Mouse (Mus musculus) lung, postnatal 0 days (tissue): ENCODE results near the gene Dvl3. TPM values are rescaled to one million over a fixed set of nuclear protein-coding genes. Genes with fewer than 3 reads are reported as not detected.

Experiments used
- ATAC-seq: fragments of 200-750 bp; cut with Nextera tagmentation; 2 replicates; pipeline ENCODE4 v1.8.0; 2017; ENCODE audit warnings: moderate library complexity
- DNase-seq: peaks from one replicate; pipeline ENCODE4 v3.0.0-alpha.2; 2016; ENCODE audit warnings: low spot score
- H3K27ac ChIP-seq: fragments of 300-500 bp; sonication (generic); 2 replicates; pipeline ENCODE4 v1.5.1; 2014; ENCODE audit warnings: antibody characterized with exemption, mild to moderate bottlenecking, low read length, mixed read lengths
- H3K27me3 ChIP-seq: fragments of 300-500 bp; sonication (generic); replicated peaks from 2 replicates; pipeline ENCODE4 v1.6.1; 2014; ENCODE audit warnings: low read length, mixed read lengths; ENCODE audit not compliant: insufficient read depth
- H3K36me3 ChIP-seq: fragments of 300-500 bp; sonication (generic); 2 replicates; pipeline ENCODE4 v1.6.1; 2014; ENCODE audit warnings: low read length, mixed read lengths; ENCODE audit not compliant: insufficient read depth
- H3K4me1 ChIP-seq: fragments of 300-500 bp; sonication (generic); 2 replicates; pipeline ENCODE4 v1.6.1; 2014; ENCODE audit warnings: antibody characterized with exemption, low read depth, low read length, mixed read lengths; ENCODE audit not compliant: insufficient read depth
- H3K4me2 ChIP-seq: fragments of 300-500 bp; sonication (generic); replicated peaks from 2 replicates; pipeline ENCODE4 v1.6.1; 2014; ENCODE audit warnings: low read depth, mild to moderate bottlenecking, low read length, moderate library complexity, mixed read lengths
- H3K4me3 ChIP-seq: fragments of 300-500 bp; sonication (generic); 2 replicates; pipeline ENCODE4 v1.5.1; 2014; ENCODE audit warnings: low read depth, low read length
- H3K9ac ChIP-seq: fragments of 300-500 bp; sonication (generic); replicated peaks from 2 replicates; pipeline ENCODE4 v1.6.1; 2014; ENCODE audit warnings: low read depth, mild to moderate bottlenecking
- H3K9me3 ChIP-seq: fragments of 300-500 bp; sonication (generic); 2 replicates; pipeline ENCODE4 v1.6.1; 2016; ENCODE audit warnings: low read length, mixed read lengths
- CTCF ChIP-seq: IDR thresholded peaks from 2 replicates; pipeline ENCODE4 v1.5.1; 2016; ENCODE audit warnings: antibody characterized with exemption, mild to moderate bottlenecking
- EP300 ChIP-seq: IDR thresholded peaks from 2 replicates; pipeline ENCODE4 v1.6.1; 2016; ENCODE audit warnings: antibody characterized with exemption, mild to moderate bottlenecking, control low read depth
- WGBS: fragments of 180-500 bp; shearing (Covaris S2); extraction: QIAGEN DNeasy Blood & Tissue Kit; methylation state at CpG from one replicate; pipeline ENCODE4 v1.1.7; 2014; 5-methylcytosine and 5-hydroxymethylcytosine counted together
- polyA plus RNA-seq: library from polyadenylated mRNA; unstranded; fragments of >200 nt; fragmentation: Nextera tagmentation; extraction: Ambion mirVana; gene quantifications from 2 replicates; pipeline ENCODE4 v1.2.1, GENCODE M21; 2015

Gene Dvl3
- polyA plus RNA-seq, 1 experiment from 2014 or later: 10.3 TPM

- H3K36me3 ChIP-seq: peaks cover 22% of the 10 kb centered on the region; the same call in 1 of the 2 replicates
Measured at GRCm38 (mm10) chr16:20537071-20537471, 20.3 kb downstream of the Dvl3 start.

DNA sequence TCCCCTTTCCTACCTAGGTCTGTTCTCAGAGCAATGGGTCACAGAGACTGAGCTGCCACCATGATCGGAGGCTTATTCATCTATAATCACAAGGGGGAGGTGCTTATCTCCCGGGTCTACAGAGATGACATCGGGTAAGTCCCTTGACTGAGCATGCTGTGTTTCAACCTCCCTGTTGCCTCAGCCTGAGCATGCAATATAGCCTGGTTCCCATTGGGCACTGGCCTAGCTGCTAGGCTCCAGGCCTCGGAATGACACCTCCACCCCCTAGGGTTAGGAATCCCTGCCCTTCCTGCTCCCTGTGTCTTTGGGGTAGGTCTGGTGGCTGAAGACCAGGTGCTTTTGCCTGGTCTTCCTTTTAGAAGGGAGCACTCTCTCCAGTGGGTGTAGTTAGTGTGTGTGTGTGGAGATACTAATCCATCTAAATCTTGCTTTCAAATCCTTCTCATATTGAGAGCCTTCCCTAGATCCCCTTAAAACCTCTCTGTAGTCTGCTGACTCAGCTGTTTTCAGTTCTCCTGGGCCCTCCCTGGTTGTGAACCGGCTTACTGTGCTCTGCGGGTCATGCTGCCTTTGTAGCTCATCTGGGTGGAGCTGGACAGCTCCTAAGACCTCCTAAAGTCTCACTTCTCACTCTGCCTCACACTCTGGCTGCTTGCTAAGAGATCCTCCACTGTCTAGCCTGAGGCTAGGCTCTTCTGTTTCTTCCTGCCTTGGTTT is 21.0 kb downstream of the Dvl3 start:
- Histone ChIP-seq H3K27me3 (no peaks in the 10 kb centered on the region), H3K4me2 (peak overlapping the region; percentile 74), H3K9ac (peak overlapping the region; percentile 32), H3K4me1 (peaks cover 16% of the 10 kb centered on the region), H3K36me3 (peaks cover 28% of the 10 kb centered on the region; the same call in 1 of the 2 replicates), H3K27ac (no peak overlapping the region), H3K9me3 (no peaks in the 10 kb centered on the region), H3K4me3 (0 out of 2 replicates have a peak overlapping the region, but pooled peaks have one; percentile 14)
- WGBS: 36% methylated on average over 6 of the region's 6 CpGs
- DNase-seq (no peak), ATAC-seq (no peak)
- TF ChIP-seq EP300: no peak

More at GRCm38 (mm10) chr16:20537071-20537471, 20.3 kb downstream of the Dvl3 start:
- Histone ChIP-seq H3K4me3 (peak overlapping the region; percentile 14; the same call in 1 of the 2 replicates), H3K9me3 (no peaks in the 10 kb centered on the region), H3K4me2 (peak overlapping the region; percentile 74), H3K27ac (no peak overlapping the region), H3K9ac (peak overlapping the region; percentile 32), H3K27me3 (no peaks in the 10 kb centered on the region), H3K4me1 (peaks cover 16% of the 10 kb centered on the region)
- TF ChIP-seq EP300 (no peak), CTCF (peak; percentile 5; the same call in 1 of the 2 replicates)
- ATAC-seq (no peak), DNase-seq (peak; percentile 52)
- 18% methylated on average over 5 of the region's 5 CpGs for WGBS

DNA sequence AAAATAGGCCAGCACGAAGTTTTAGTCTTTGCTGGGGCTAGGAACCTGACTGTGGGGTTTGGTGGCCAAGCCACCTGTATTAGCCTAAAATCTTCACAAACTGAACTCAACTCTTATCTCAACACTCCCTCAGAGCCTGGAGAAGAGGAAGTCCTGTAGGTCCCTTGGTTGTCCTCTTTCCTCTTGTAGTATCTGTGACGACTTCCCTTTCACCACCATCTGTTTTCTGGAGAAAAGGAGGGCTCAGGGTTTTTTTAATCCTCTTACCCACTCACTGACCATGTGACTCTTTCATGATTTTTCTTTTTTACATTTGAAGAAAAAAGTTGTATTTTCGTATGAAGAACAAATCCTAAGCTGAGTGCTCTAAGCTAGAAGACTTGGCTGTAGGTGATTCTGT is 22.9 kb downstream of the Dvl3 start:
- no peaks in the 10 kb centered on the region for H3K9me3 ChIP-seq

GRCm38 (mm10) chr16:20540438-20540837 is 23.7 kb downstream of the Dvl3 start:
- H3K4me3 ChIP-seq: no peak overlapping the region
- no peaks in the 10 kb centered on the region for H3K9me3 ChIP-seq
- no peak overlapping the region for H3K9ac ChIP-seq
- ATAC-seq (no peak), DNase-seq (peak; percentile 20)
- no peak overlapping the region for H3K27ac ChIP-seq
- peaks cover 16% of the 10 kb centered on the region for H3K4me1 ChIP-seq
- H3K4me2 ChIP-seq: no peak overlapping the region
- H3K27me3 ChIP-seq: no peaks in the 10 kb centered on the region
- WGBS: 65% methylated on average over 4 of the region's 4 CpGs
- no peak for TF ChIP-seq EP300
- no peak for TF ChIP-seq CTCF
- H3K36me3 ChIP-seq: peaks cover 44% of the 10 kb centered on the region; the same call in 1 of the 2 replicates

More for the DNA sequence above, 22.9 kb downstream of the Dvl3 start:
- Histone ChIP-seq H3K4me2 (no peak overlapping the region), H3K27me3 (no peaks in the 10 kb centered on the region), H3K4me1 (peaks cover 16% of the 10 kb centered on the region), H3K9ac (no peak overlapping the region), H3K36me3 (peaks cover 39% of the 10 kb centered on the region; the same call in 1 of the 2 replicates), H3K4me3 (no peak overlapping the region), H3K27ac (no peak overlapping the region)
- DNase-seq (no peak), ATAC-seq (no peak)
- no peak for TF ChIP-seq EP300
- no peak for TF ChIP-seq CTCF
- 71% methylated on average over 3 of the region's 3 CpGs for WGBS

DNA sequence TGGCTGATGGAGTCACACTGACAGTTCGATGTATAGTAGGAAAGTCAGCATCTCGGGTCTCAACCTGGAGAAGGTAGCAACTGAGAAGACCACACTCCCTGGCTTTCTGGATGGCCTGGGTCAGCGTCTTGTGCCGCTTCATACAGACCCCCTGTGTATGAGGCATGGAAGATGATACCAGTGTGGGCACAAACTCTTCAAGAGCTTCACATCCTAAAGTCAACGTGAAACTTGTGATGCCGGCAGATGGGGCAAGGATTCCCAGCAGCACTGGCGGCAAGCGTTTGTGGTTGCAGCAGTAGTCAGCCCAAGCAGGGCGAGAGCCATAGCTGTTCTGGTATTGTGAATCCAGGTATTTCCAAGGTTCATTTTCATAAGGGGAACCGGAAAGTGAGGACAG is 28.9 kb downstream of the Dvl3 start:
- DNase-seq (no peak), ATAC-seq (no peak)
- TF ChIP-seq EP300 (no peak), CTCF (no peak)
- WGBS: 86% methylated on average over 10 of the region's 10 CpGs
- Histone ChIP-seq H3K4me1 (peaks cover 9% of the 10 kb centered on the region; the same call in 1 of the 2 replicates), H3K4me3 (no peak overlapping the region), H3K4me2 (no peak overlapping the region), H3K27me3 (no peaks in the 10 kb centered on the region), H3K9ac (no peak overlapping the region), H3K9me3 (no peaks in the 10 kb centered on the region), H3K27ac (no peak overlapping the region), H3K36me3 (peaks cover 28% of the 10 kb centered on the region; the same call in 1 of the 2 replicates)

- Histone ChIP-seq H3K9ac (no peak overlapping the region), H3K36me3 (peaks cover 33% of the 10 kb centered on the region; the same call in 1 of the 2 replicates), H3K4me3 (peak overlapping the region; percentile 68; the same call in 1 of the 2 replicates), H3K4me2 (peak overlapping the region; percentile 67), H3K4me1 (peaks cover 9% of the 10 kb centered on the region; the same call in 1 of the 2 replicates), H3K9me3 (no peaks in the 10 kb centered on the region), H3K27ac (peak overlapping the region; percentile 66; the same call in 1 of the 2 replicates), H3K27me3 (no peaks in the 10 kb centered on the region)
- ATAC-seq (no peak), DNase-seq (peak; percentile 34)
- TF ChIP-seq CTCF (no peak), EP300 (no peak)
- WGBS: 47% methylated on average over 5 of the region's 5 CpGs
Measured at GRCm38 (mm10) chr16:20547423-20547822, 30.6 kb downstream of the Dvl3 start.
